Mouse (Mus musculus) c-Kit-positive CD71-positive TER-119-negative erythroid progenitor cells, embryonic 14.5 days (primary cell): ENCODE data around the gene Slc25a22.
A peak's percentile ranks its signal among the peaks of the same experiment; 100 is the strongest.

ENCODE experiments used
- DNase-seq: peaks from one replicate; pipeline ENCODE4 v3.0.0-alpha.2; 2013; ENCODE audit warnings: low read depth

The Slc25a22 gene

GRCm38 (mm10) chr7:141435129-141435855, 2.4 kb downstream of the Slc25a22 start:
- peak; percentile 78 for DNase-seq

- DNase-seq: no peak
These were observed 3.2 kb downstream of the Slc25a22 start for GRCm38 (mm10) chr7:141434464-141434863.

- DNase-seq: no peak
These were observed 3.9 kb downstream of the Slc25a22 start for GRCm38 (mm10) chr7:141433517-141434400.

GRCm38 (mm10) chr7:141432741-141433516, 4.8 kb downstream of the Slc25a22 start:
- DNase-seq: no peak

GRCm38 (mm10) chr7:141432186-141432611, 5.5 kb downstream of the Slc25a22 start:
- DNase-seq: no peak

GRCm38 (mm10) chr7:141431434-141432185, 6.1 kb downstream of the Slc25a22 start:
- DNase-seq: no peak

- DNase-seq: no peak
These were observed 7.0 kb downstream of the Slc25a22 start for GRCm38 (mm10) chr7:141430585-141431240.

- DNase-seq: no peak
These were observed 7.7 kb downstream of the Slc25a22 start for GRCm38 (mm10) chr7:141429840-141430584.

- DNase-seq: no peak
These were observed 8.4 kb downstream of the Slc25a22 start, which contains the start of gene Cend1 for GRCm38 (mm10) chr7:141429310-141429709. TSS of gene Cend1 (minus strand) at chr7:141429491.

GRCm38 (mm10) chr7:141428701-141429100, 9.0 kb downstream of the Slc25a22 start:
- DNase-seq: no peak

GRCm38 (mm10) chr7:141426948-141427730, 10.6 kb downstream of the Slc25a22 start:
- DNase-seq: no peak

GRCm38 (mm10) chr7:141423811-141424210, 13.9 kb downstream of the Slc25a22 start:
- DNase-seq: no peak

- DNase-seq: no peak
These were observed 17.5 kb downstream of the Slc25a22 start for GRCm38 (mm10) chr7:141420030-141420702.

GRCm38 (mm10) chr7:141418970-141419369, 18.7 kb downstream of the Slc25a22 start:
- no peak for DNase-seq

- DNase-seq: no peak
These were observed 19.7 kb downstream of the Slc25a22 start for GRCm38 (mm10) chr7:141417731-141418681.

- DNase-seq: no peak
These were observed 21.4 kb downstream of the Slc25a22 start for GRCm38 (mm10) chr7:141416144-141416841.
